Mouse (Mus musculus): ENCODE data around the gene Cep164.

DNA sequence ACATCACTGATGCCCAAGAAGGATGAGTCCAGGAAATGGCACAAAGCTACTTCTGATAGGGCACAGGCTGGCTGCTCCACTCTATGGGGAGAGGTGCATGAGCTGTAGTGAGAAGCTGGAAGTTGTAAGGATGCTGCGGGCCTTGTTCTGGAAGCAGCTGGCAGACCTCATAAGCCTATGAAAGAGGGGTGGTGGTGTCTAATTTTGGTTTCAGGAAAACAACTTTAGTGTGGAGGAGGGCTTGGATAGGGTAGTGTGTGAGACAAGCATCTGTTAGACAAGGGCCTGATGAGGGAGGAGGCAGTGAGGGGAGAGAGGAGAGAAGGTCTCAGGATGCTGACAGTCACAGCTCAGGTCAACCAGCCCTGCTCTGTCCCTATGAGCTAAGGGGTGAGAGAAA, 15.3 kb upstream of the Cep164 start:
- TF ChIP-seq CTCF (IDR thresholded peaks at IDR 0.05; ENCODE audit: borderline replicate concordance, insufficient read depth, low read depth, low read length) (no peak), POLR2A (IDR thresholded peaks at IDR 0.05; ENCODE audit: borderline replicate concordance, insufficient read depth, low read length) (no peak)
